Mouse (Mus musculus) yolk sac, embryonic 10.5 days (tissue): Measurements from ENCODE around the gene Spon1.

ENCODE experiments used
- DNase-seq: peaks from one replicate; pipeline ENCODE4 v3.0.0-alpha.2; 2017; ENCODE audit warnings: low spot score

The Spon1 gene

GRCm38 (mm10) chr7:113765667-113766497, at the start of gene Spon1:
TSS of gene Spon1 (plus strand) at chr7:113765998.
- peak; percentile 58 for DNase-seq

GRCm38 (mm10) chr7:113721994-113722393, 43.8 kb upstream of the Spon1 start:
- DNase-seq: no peak

- DNase-seq: no peak
Observed at GRCm38 (mm10) chr7:113723905-113724304, 41.9 kb upstream of the Spon1 start.

GRCm38 (mm10) chr7:113727999-113728713, 37.6 kb upstream of the Spon1 start:
- no peak for DNase-seq

- no peak for DNase-seq
Observed at GRCm38 (mm10) chr7:113728926-113729325, 36.9 kb upstream of the Spon1 start.

- DNase-seq: no peak
Observed at GRCm38 (mm10) chr7:113730406-113731247, 35.2 kb upstream of the Spon1 start.

GRCm38 (mm10) chr7:113737790-113738362, 27.9 kb upstream of the Spon1 start:
- no peak for DNase-seq

GRCm38 (mm10) chr7:113739181-113739580, 26.6 kb upstream of the Spon1 start:
- DNase-seq: no peak

GRCm38 (mm10) chr7:113742644-113743043, 23.2 kb upstream of the Spon1 start:
- DNase-seq: no peak

GRCm38 (mm10) chr7:113743982-113744381, 21.8 kb upstream of the Spon1 start:
- peak; percentile 23 for DNase-seq

- DNase-seq: no peak
Observed at GRCm38 (mm10) chr7:113756616-113757015, 9.2 kb upstream of the Spon1 start.

GRCm38 (mm10) chr7:113759212-113759611, 6.6 kb upstream of the Spon1 start:
- peak; percentile 32 for DNase-seq

GRCm38 (mm10) chr7:113765133-113765532, 665 bp upstream of the Spon1 start:
- no peak for DNase-seq

GRCm38 (mm10) chr7:113766498-113766941, 722 bp downstream of the Spon1 start:
- DNase-seq: no peak

- DNase-seq: no peak
Observed at GRCm38 (mm10) chr7:113767546-113767945, 1.7 kb downstream of the Spon1 start.

GRCm38 (mm10) chr7:113768174-113768935, 2.6 kb downstream of the Spon1 start:
- no peak for DNase-seq

- no peak for DNase-seq
Observed at GRCm38 (mm10) chr7:113769281-113769680, 3.5 kb downstream of the Spon1 start.

GRCm38 (mm10) chr7:113772135-113772534, 6.3 kb downstream of the Spon1 start:
- DNase-seq: no peak

GRCm38 (mm10) chr7:113773436-113773835, 7.6 kb downstream of the Spon1 start:
- no peak for DNase-seq

GRCm38 (mm10) chr7:113774039-113774438, 8.2 kb downstream of the Spon1 start:
- peak; percentile 56 for DNase-seq

GRCm38 (mm10) chr7:113774906-113775305, 9.1 kb downstream of the Spon1 start:
- no peak for DNase-seq
